Mouse (Mus musculus) forebrain, embryonic 13.5 days (tissue): Measurements from ENCODE around the gene Pmel. TPM values are rescaled to one million over a fixed set of nuclear protein-coding genes. Genes with fewer than 3 reads are reported as not detected.
"Not testable (repeated sequence)": the region's sequence is repeated elsewhere in the genome, so short reads cannot be mapped to it uniquely, and the experiment has no call there.

Source experiments
- ATAC-seq: fragments of 200-750 bp; cut with Nextera tagmentation; 2 replicates; pipeline ENCODE4 v1.8.0; 2017
- H3K27ac ChIP-seq: fragments of 300-500 bp; sonication (generic); 2 replicates; pipeline ENCODE4 v1.5.1; 2015; ENCODE audit warnings: inconsistent platforms, mild to moderate bottlenecking, moderate library complexity
- H3K27me3 ChIP-seq: fragments of 300-500 bp; sonication (generic); 2 replicates; pipeline ENCODE4 v1.6.1; 2015; ENCODE audit warnings: mild to moderate bottlenecking, inconsistent platforms
- H3K36me3 ChIP-seq: fragments of 300-500 bp; sonication (generic); 2 replicates; pipeline ENCODE4 v1.6.1; 2015; ENCODE audit warnings: mild to moderate bottlenecking, inconsistent platforms; ENCODE audit not compliant: poor library complexity, severe bottlenecking
- H3K4me1 ChIP-seq: fragments of 300-500 bp; sonication (generic); 2 replicates; pipeline ENCODE4 v1.6.1; 2015; ENCODE audit warnings: inconsistent platforms
- H3K4me2 ChIP-seq: fragments of 300-500 bp; sonication (generic); 2 replicates; pipeline ENCODE4 v1.6.1; 2015; ENCODE audit warnings: inconsistent platforms, mild to moderate bottlenecking, moderate library complexity
- H3K4me3 ChIP-seq: fragments of 300-500 bp; sonication (generic); 2 replicates; pipeline ENCODE4 v1.5.1; 2015; ENCODE audit warnings: mild to moderate bottlenecking, inconsistent platforms
- H3K9ac ChIP-seq: fragments of 300-500 bp; sonication (generic); 2 replicates; pipeline ENCODE4 v1.6.1; 2015; ENCODE audit warnings: mild to moderate bottlenecking, inconsistent platforms
- H3K9me3 ChIP-seq: fragments of 300-500 bp; sonication (generic); replicated peaks from 2 replicates; pipeline ENCODE4 v1.6.1; 2016; ENCODE audit warnings: inconsistent platforms
- WGBS: fragments of 180-500 bp; shearing (Covaris S2); methylation state at CpG from one replicate; pipeline ENCODE4 v1.1.7; 2015; 5-methylcytosine and 5-hydroxymethylcytosine counted together
- polyA plus RNA-seq: library from polyadenylated mRNA; unstranded; fragments of >200 nt; fragmentation: Nextera tagmentation; extraction: Ambion mirVana; gene quantifications from 2 replicates; pipeline ENCODE4 v1.2.1, GENCODE M21; 2015

Gene Pmel
- polyA plus RNA-seq, 1 experiment from 2014 or later = 0.17 TPM

GRCm38 (mm10) chr10:128705317-128705693, 1.3 kb downstream of the Pmel start:
- WGBS = 8% methylated on average over 11 of the region's 11 CpGs

DNA sequence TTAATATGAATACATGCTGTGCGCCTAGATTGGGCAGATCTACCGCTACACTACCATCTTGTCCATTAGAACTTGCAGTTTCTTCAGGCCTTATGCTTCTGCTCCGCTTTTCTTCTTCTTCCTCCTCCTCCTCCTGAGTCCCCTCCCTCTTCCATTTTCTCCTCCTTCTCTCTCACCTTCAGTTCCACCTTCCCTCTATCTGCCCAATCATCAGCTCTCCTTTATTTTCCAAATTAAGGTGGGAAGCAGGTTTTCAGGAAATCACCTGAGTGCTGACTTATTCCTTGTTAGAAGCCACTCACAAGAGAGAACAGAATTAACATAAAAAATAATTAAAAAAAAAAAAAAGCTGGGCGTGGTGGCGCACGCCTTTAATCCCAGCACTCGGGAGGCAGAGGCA, 7.3 kb downstream of the Pmel start:
- H3K9me3 ChIP-seq, H3K4me2 ChIP-seq, H3K27ac ChIP-seq, H3K36me3 ChIP-seq, H3K4me3 ChIP-seq, H3K9ac ChIP-seq, H3K4me1 ChIP-seq, ATAC-seq, H3K27me3 ChIP-seq: not testable (repeated sequence)
- 94% methylated on average over 7 of the region's 7 CpGs for WGBS

More at GRCm38 (mm10) chr10:128705317-128705693, 1.3 kb downstream of the Pmel start:
- H3K4me3 ChIP-seq = peak overlapping the region; percentile 79
- H3K4me1 ChIP-seq = peaks cover 16% of the 10 kb centered on the region
- ATAC-seq = peak; percentile 48
- peak overlapping the region; percentile 85 for H3K4me2 ChIP-seq
- H3K27me3 ChIP-seq = peaks cover 3% of the 10 kb centered on the region; the same call in 1 of the 2 replicates
- peak overlapping the region; percentile 36; the same call in 1 of the 2 replicates for H3K27ac ChIP-seq
- peaks cover 25% of the 10 kb centered on the region for H3K36me3 ChIP-seq
- peak overlapping the region; percentile 49 for H3K9ac ChIP-seq
- no peaks in the 10 kb centered on the region for H3K9me3 ChIP-seq

- Histone ChIP-seq H3K4me1 (no peaks in the 10 kb centered on the region), H3K4me2 (no peak overlapping the region), H3K27me3 (no peaks in the 10 kb centered on the region), H3K36me3 (no peaks in the 10 kb centered on the region), H3K27ac (no peak overlapping the region), H3K9me3 (no peaks in the 10 kb centered on the region), H3K4me3 (no peak overlapping the region), H3K9ac (no peak overlapping the region)
- ATAC-seq = no peak
- 90% methylated on average over 19 of the region's 19 CpGs for WGBS
These were observed 11.9 kb downstream of the Pmel start for GRCm38 (mm10) chr10:128715559-128716537.

DNA sequence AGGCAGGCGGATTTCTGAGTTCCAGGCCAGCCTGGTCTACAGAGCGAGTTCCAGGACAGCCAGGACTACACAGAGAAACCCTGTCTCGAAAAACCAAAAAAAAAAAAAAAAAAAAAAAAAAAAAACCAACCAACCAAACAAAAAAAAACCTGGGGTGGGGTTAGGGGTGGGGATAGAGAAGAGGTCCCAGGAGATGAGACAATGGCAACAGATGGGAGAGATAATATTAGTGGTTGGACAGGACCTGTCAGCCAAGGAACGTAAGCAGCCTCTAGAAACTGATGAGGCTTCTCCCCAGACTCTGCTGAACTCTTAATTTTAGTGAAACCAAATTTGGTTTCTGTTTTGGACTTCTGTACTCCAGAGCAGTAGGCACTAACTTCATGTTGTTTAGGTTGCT, 21.5 kb downstream of the Pmel start:
- H3K9ac ChIP-seq, ATAC-seq, H3K27ac ChIP-seq, H3K4me3 ChIP-seq, H3K9me3 ChIP-seq, H3K36me3 ChIP-seq, H3K4me1 ChIP-seq, H3K4me2 ChIP-seq, H3K27me3 ChIP-seq: not testable (repeated sequence)
- 83% methylated on average over 4 of the region's 4 CpGs for WGBS

DNA sequence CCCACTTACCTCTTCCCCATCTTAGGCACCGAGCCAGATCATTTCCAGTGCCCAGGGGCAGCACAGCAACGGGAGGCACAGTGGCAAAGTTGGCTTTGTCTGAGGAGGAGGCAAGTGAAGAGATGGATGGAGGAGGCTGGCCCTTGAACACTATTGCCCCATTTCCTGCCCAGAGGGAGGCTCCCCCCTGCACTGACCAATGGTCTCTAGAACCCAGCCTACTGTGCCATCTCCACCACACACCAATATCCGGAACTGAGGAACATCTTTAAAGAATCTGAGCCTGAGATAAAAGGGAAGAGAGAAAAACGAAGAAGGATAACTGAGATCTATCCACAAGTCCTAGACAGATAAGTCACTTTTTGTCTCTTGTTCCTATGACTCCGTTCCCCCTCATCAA, 24.1 kb downstream of the Pmel start:
- Histone ChIP-seq H3K27ac (no peak overlapping the region), H3K9ac (no peak overlapping the region), H3K27me3 (no peaks in the 10 kb centered on the region), H3K9me3 (no peaks in the 10 kb centered on the region; the same call in 1 of the 2 replicates), H3K36me3 (no peaks in the 10 kb centered on the region), H3K4me2 (no peak overlapping the region), H3K4me1 (no peaks in the 10 kb centered on the region), H3K4me3 (no peak overlapping the region)
- ATAC-seq = no peak
- WGBS = 88% methylated on average over 5 of the region's 5 CpGs

- WGBS = 23% methylated on average over 10 of the region's 10 CpGs
- H3K27me3 ChIP-seq = no peaks in the 10 kb centered on the region
- no peak overlapping the region for H3K4me3 ChIP-seq
- no peaks in the 10 kb centered on the region; the same call in 1 of the 2 replicates for H3K9me3 ChIP-seq
- no peak overlapping the region for H3K27ac ChIP-seq
- no peak overlapping the region for H3K9ac ChIP-seq
- ATAC-seq = peak; percentile 61
- no peaks in the 10 kb centered on the region for H3K36me3 ChIP-seq
- no peaks in the 10 kb centered on the region for H3K4me1 ChIP-seq
- H3K4me2 ChIP-seq = peak overlapping the region; percentile 23; the same call in 1 of the 2 replicates
These were observed 27.0 kb downstream of the Pmel start for GRCm38 (mm10) chr10:128731002-128731433.

DNA sequence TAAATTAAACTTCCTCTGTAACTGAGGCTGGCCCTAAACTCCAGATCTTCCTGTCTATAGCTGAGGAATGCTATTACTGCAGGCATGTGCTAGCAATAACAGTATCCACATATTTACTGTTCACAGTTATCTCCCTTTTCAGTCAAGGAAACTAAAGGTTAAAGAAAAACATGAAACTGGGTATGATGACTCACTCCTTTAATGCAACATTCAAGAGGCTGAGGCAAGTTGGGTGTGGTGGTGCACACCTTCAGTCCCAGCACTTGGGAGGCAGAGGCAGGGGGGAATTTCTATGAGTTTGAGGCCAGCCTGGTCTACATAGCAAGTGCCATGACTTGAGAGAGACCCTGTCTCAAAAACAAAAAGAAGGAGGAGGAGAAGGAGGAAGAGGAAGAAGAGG, 28.0 kb downstream of the Pmel start:
- H3K9ac ChIP-seq = no peak overlapping the region
- H3K4me3 ChIP-seq = no peak overlapping the region
- H3K9me3 ChIP-seq = no peaks in the 10 kb centered on the region; the same call in 1 of the 2 replicates
- no peaks in the 10 kb centered on the region for H3K27me3 ChIP-seq
- ATAC-seq = no peak
- no peak overlapping the region for H3K4me2 ChIP-seq
- H3K36me3 ChIP-seq = no peaks in the 10 kb centered on the region
- H3K4me1 ChIP-seq = no peaks in the 10 kb centered on the region
- H3K27ac ChIP-seq = no peak overlapping the region

- peak overlapping the region; percentile 40 for H3K4me2 ChIP-seq
- H3K9ac ChIP-seq = no peak overlapping the region
- no peak for ATAC-seq
- no peak overlapping the region for H3K27ac ChIP-seq
- no peak overlapping the region for H3K4me3 ChIP-seq
- H3K27me3 ChIP-seq = peaks cover 17% of the 10 kb centered on the region
- no peaks in the 10 kb centered on the region for H3K36me3 ChIP-seq
- no peaks in the 10 kb centered on the region for H3K4me1 ChIP-seq
- WGBS = 5% methylated on average over 15 of the region's 15 CpGs
- H3K9me3 ChIP-seq = no peaks in the 10 kb centered on the region; the same call in 1 of the 2 replicates
These were observed 33.4 kb downstream of the Pmel start for GRCm38 (mm10) chr10:128737435-128737834.

DNA sequence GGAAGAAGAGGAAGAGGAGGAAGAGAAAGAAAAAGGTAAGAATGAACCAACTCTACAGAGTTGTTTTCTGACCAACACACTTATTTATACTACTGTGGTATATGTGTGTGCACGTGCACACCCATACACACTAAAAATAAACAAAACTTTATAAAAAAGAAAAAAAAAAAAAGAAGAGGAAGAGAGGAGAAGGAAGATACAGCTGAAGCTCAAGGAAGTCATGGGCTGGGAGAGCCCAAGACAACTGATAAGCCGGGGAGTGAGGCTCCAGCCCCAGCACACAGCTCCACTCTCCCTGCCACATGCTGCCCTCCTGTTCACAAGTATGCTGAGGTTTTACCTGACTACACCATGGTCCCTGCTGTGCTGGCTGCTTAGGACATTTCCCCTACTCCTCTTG, 36.3 kb downstream of the Pmel start:
- Histone ChIP-seq H3K27ac (no peak overlapping the region), H3K4me3 (no peak overlapping the region), H3K27me3 (peaks cover 46% of the 10 kb centered on the region), H3K4me2 (no peak overlapping the region), H3K36me3 (no peaks in the 10 kb centered on the region), H3K4me1 (peaks cover 19% of the 10 kb centered on the region), H3K9me3 (no peaks in the 10 kb centered on the region), H3K9ac (no peak overlapping the region)
- no peak for ATAC-seq
- WGBS = 65% methylated on average over 2 of the region's 2 CpGs

DNA sequence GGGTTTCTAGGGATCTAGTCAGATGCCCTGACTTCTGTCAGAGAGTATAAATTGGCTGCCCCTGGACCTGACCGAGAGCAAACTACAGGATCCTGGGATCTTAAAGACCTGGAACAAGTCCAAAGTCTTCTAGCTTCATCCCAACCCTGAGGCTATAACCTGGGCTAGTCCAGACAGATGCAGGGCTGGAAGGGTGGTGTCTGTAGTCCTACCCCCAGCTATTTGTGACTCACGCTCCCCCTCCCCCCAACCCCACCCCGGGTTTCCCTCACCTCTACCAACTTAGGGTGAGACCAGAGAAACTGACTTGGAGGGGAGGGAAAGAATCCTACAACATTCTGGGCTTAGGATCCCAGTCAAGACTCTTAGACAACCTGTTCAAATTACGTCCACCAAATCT, 38.6 kb downstream of the Pmel start:
- H3K36me3 ChIP-seq = no peaks in the 10 kb centered on the region
- H3K4me3 ChIP-seq = no peak overlapping the region
- 49% methylated on average over 4 of the region's 4 CpGs for WGBS

GRCm38 (mm10) chr10:128743235-128743634, 39.2 kb downstream of the Pmel start:
- ATAC-seq = no peak
- 6% methylated on average over 7 of the region's 7 CpGs for WGBS

More for the DNA sequence above, 38.6 kb downstream of the Pmel start:
- ATAC-seq = no peak
- Histone ChIP-seq H3K4me1 (peaks cover 23% of the 10 kb centered on the region), H3K27me3 (peaks cover 57% of the 10 kb centered on the region), H3K9ac (no peak overlapping the region), H3K27ac (no peak overlapping the region), H3K4me2 (no peak overlapping the region), H3K9me3 (no peaks in the 10 kb centered on the region)

DNA sequence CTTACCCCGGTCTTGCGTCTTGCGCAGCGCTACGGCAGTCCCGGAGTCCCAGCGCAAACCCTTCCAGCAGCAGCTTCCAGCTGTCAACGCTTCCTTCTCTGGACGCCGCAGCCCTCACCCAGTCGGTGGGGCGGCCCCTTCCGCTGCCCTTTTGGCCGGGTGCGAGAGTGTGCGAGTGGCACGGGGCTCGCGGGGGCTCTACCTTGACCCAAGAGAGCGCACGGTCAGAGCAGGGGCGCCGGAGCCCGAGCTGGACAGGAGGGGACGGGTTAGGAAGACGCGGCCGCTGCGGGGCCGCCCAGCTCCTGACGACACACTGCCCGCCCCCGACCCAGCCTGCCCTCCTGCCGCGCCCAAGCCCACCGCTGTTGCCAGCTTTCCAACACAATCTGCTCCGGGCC, 39.8 kb downstream of the Pmel start:
- peak overlapping the region; percentile 56 for H3K4me3 ChIP-seq
- no peak for ATAC-seq
- no peak overlapping the region for H3K27ac ChIP-seq
- peak overlapping the region; percentile 92 for H3K4me2 ChIP-seq
- peaks cover 24% of the 10 kb centered on the region for H3K4me1 ChIP-seq
- under 1% methylated on average over 34 of the region's 37 CpGs for WGBS
- H3K36me3 ChIP-seq = no peaks in the 10 kb centered on the region
- H3K27me3 ChIP-seq = peaks cover 57% of the 10 kb centered on the region
- H3K9ac ChIP-seq = peak overlapping the region; percentile 78
- H3K9me3 ChIP-seq = no peaks in the 10 kb centered on the region

More at GRCm38 (mm10) chr10:128743235-128743634, 39.2 kb downstream of the Pmel start:
- peak overlapping the region; percentile 78 for H3K9ac ChIP-seq
- H3K27me3 ChIP-seq = peaks cover 57% of the 10 kb centered on the region
- no peaks in the 10 kb centered on the region for H3K36me3 ChIP-seq
- H3K4me2 ChIP-seq = peak overlapping the region; percentile 92
- H3K4me3 ChIP-seq = peak overlapping the region; percentile 56
- H3K9me3 ChIP-seq = no peaks in the 10 kb centered on the region
- no peak overlapping the region for H3K27ac ChIP-seq
- H3K4me1 ChIP-seq = peaks cover 24% of the 10 kb centered on the region
